Mouse (Mus musculus) limb, embryonic 12.5 days (tissue): ENCODE results near the gene Mmp9. TPM values are rescaled to one million over a fixed set of nuclear protein-coding genes. Genes with fewer than 3 reads are reported as not detected.

ENCODE experiments used
- ATAC-seq: fragments of 200-750 bp; cut with Nextera tagmentation; 2 replicates; pipeline ENCODE4 v1.8.0; 2017; ENCODE audit warnings: low read depth, moderate TSS enrichment; ENCODE audit not compliant: insufficient number of reproducible peaks, insufficient read depth, low FRiP score, low TSS enrichment
- H3K27ac ChIP-seq: fragments of 300-500 bp; sonication (generic); 2 replicates; pipeline ENCODE4 v1.5.1; 2016; ENCODE audit warnings: mild to moderate bottlenecking, moderate library complexity
- H3K27me3 ChIP-seq: fragments of 300-500 bp; sonication (generic); 2 replicates; pipeline ENCODE4 v1.6.1; 2016; ENCODE audit warnings: mild to moderate bottlenecking, moderate library complexity
- H3K36me3 ChIP-seq: fragments of 300-500 bp; sonication (generic); 2 replicates; pipeline ENCODE4 v1.6.1; 2016; ENCODE audit warnings: mild to moderate bottlenecking, moderate library complexity
- H3K4me1 ChIP-seq: fragments of 300-500 bp; sonication (generic); replicated peaks from 2 replicates; pipeline ENCODE4 v1.6.1; 2016
- H3K4me2 ChIP-seq: fragments of 300-500 bp; sonication (generic); 2 replicates; pipeline ENCODE4 v1.6.1; 2016; ENCODE audit warnings: mild to moderate bottlenecking, moderate library complexity
- H3K4me3 ChIP-seq: fragments of 300-500 bp; sonication (generic); replicated peaks from 2 replicates; pipeline ENCODE4 v1.5.1; 2016; ENCODE audit warnings: mild to moderate bottlenecking
- H3K9ac ChIP-seq: fragments of 300-500 bp; sonication (generic); replicated peaks from 2 replicates; pipeline ENCODE4 v1.6.1; 2016; ENCODE audit warnings: mild to moderate bottlenecking, moderate library complexity
- H3K9me3 ChIP-seq: fragments of 300-500 bp; sonication (generic); 2 replicates; pipeline ENCODE4 v1.6.1; 2016; ENCODE audit warnings: mild to moderate bottlenecking, moderate library complexity
- WGBS: fragments of 180-500 bp; shearing (Covaris S2); methylation state at CpG from one replicate; pipeline ENCODE4 v1.1.7; 2016; 5-methylcytosine and 5-hydroxymethylcytosine counted together
- polyA plus RNA-seq: library from polyadenylated mRNA; unstranded; fragments of >200 nt; fragmentation: Nextera tagmentation; extraction: Ambion mirVana; gene quantifications from 2 replicates; pipeline ENCODE4 v1.2.1, GENCODE M21; 2016

Mmp9 gene
- polyA plus RNA-seq, 1 experiment from 2014 or later: 1.9 TPM

- peaks cover 58% of the 10 kb centered on the region for H3K27me3 ChIP-seq
- H3K9me3 ChIP-seq: peaks cover 4% of the 10 kb centered on the region; the same call in 1 of the 2 replicates
- no peak overlapping the region for H3K4me3 ChIP-seq
- no peak overlapping the region for H3K27ac ChIP-seq
- H3K4me2 ChIP-seq: no peak overlapping the region
- no peak overlapping the region for H3K9ac ChIP-seq
- ATAC-seq: no peak
- no peaks in the 10 kb centered on the region for H3K36me3 ChIP-seq
- WGBS: 60% methylated on average over 5 of the region's 5 CpGs
- no peaks in the 10 kb centered on the region; the same call in 1 of the 2 replicates for H3K4me1 ChIP-seq
Measured at GRCm38 (mm10) chr2:164956195-164956594, 15.6 kb downstream of the Mmp9 start.

DNA sequence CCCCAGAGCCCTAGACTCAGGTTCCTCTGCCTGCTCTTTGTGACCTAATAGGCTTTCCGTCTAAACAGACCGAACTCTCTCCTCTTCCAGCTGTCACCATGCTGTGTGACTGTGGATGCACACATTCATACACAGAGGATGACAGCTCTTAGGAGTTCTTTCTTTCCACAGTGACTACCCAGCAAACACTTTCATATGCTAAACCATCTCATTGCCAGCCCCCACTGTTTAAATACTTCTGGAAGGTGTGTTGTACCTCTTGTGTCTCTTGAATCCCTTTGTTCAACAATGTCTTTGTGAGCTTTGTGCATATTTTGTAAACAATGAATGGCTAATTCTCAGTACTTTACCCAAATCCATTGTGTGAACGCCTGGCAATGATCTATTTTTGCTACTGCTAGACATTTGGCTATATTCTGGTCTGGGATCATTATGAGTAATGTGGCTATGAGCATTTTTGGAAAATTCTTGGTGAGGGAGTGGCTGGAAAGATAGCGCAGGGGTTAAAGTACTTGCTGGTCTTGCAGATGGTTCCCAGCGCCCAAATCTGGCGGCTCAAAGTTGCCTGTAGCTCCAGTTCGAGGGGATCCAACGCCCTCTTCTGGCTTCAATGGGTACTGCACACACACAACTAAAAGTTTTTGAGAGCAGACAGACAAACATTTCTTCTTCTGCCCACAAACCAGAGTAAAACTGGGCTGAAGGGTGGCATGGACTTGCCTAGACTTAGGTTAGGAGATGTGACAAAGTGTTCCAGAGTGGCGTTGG is 17.2 kb downstream of the Mmp9 start:
- ATAC-seq: no peak
- Histone ChIP-seq H3K27me3 (peaks cover 56% of the 10 kb centered on the region), H3K4me2 (no peak overlapping the region), H3K4me1 (no peaks in the 10 kb centered on the region; the same call in 1 of the 2 replicates), H3K9me3 (no peaks in the 10 kb centered on the region), H3K9ac (no peak overlapping the region), H3K27ac (no peak overlapping the region), H3K4me3 (no peak overlapping the region), H3K36me3 (no peaks in the 10 kb centered on the region)
- WGBS: 69% methylated on average over 9 of the region's 9 CpGs

GRCm38 (mm10) chr2:164960716-164961441 is 20.3 kb downstream of the Mmp9 start, which contains the start of gene Slc12a5:
Slc12a5 (plus strand) TSS chr2:164960802.
- H3K36me3 ChIP-seq: no peaks in the 10 kb centered on the region
- peak within 1 kb of the TSS; percentile 63 for H3K9ac ChIP-seq
- peak; percentile 80; the same call in 1 of the 2 replicates for ATAC-seq
- H3K4me2 ChIP-seq: peak within 1 kb of the TSS; percentile 71
- peak within 1 kb of the TSS; percentile 64 for H3K4me3 ChIP-seq
- H3K27me3 ChIP-seq: peaks cover 57% of the 10 kb centered on the region
- WGBS: 1% methylated on average over 38 of the region's 54 CpGs
- no peak within 1 kb of the TSS for H3K27ac ChIP-seq
- no peaks in the 10 kb centered on the region for H3K9me3 ChIP-seq
- no peaks in the 10 kb centered on the region; the same call in 1 of the 2 replicates for H3K4me1 ChIP-seq

- Histone ChIP-seq H3K4me3 (peak overlapping the region; percentile 64), H3K36me3 (no peaks in the 10 kb centered on the region), H3K27me3 (peaks cover 58% of the 10 kb centered on the region), H3K4me1 (no peaks in the 10 kb centered on the region; the same call in 1 of the 2 replicates), H3K27ac (no peak overlapping the region), H3K9me3 (no peaks in the 10 kb centered on the region), H3K4me2 (peak overlapping the region; percentile 71), H3K9ac (no peak overlapping the region)
- WGBS: 9% methylated on average over 16 of the region's 17 CpGs
- no peak for ATAC-seq
Measured at GRCm38 (mm10) chr2:164961506-164962182, 21.1 kb downstream of the Mmp9 start.

DNA sequence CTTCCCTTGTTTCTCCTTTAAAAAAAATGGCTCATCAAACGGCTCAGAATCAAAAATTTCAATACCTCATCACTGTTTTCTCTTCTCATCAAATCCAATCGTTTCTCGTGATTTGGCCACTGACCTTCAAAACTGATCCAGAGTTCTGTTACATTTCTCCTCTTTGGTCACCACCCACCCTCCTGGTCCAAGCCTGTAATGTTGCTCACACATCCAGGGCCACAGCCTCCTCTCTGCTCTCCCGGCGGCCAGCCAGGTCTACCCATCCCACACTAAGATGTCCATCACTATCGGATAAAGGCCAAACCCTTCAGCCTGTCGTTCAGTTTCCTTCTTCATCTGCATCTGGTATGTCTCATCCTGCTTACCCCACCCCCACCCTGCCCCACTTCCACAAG is 21.6 kb downstream of the Mmp9 start:
- Histone ChIP-seq H3K4me2 (no peak overlapping the region), H3K9ac (no peak overlapping the region), H3K36me3 (no peaks in the 10 kb centered on the region), H3K27ac (no peak overlapping the region), H3K9me3 (no peaks in the 10 kb centered on the region), H3K4me3 (no peak overlapping the region), H3K27me3 (peaks cover 59% of the 10 kb centered on the region), H3K4me1 (no peaks in the 10 kb centered on the region; the same call in 1 of the 2 replicates)
- no peak for ATAC-seq
- 53% methylated on average over 7 of the region's 7 CpGs for WGBS

GRCm38 (mm10) chr2:164964242-164964894 is 23.8 kb downstream of the Mmp9 start:
- Histone ChIP-seq H3K9me3 (no peaks in the 10 kb centered on the region), H3K27me3 (peaks cover 80% of the 10 kb centered on the region), H3K4me2 (no peak overlapping the region), H3K4me3 (no peak overlapping the region), H3K4me1 (peaks cover 9% of the 10 kb centered on the region), H3K9ac (no peak overlapping the region), H3K36me3 (no peaks in the 10 kb centered on the region), H3K27ac (no peak overlapping the region)
- ATAC-seq: no peak
- WGBS: 44% methylated on average over 8 of the region's 9 CpGs

- Histone ChIP-seq H3K9ac (no peak overlapping the region), H3K4me1 (peaks cover 9% of the 10 kb centered on the region), H3K27ac (no peak overlapping the region), H3K4me2 (no peak overlapping the region), H3K27me3 (peaks cover 86% of the 10 kb centered on the region), H3K36me3 (no peaks in the 10 kb centered on the region), H3K4me3 (no peak overlapping the region), H3K9me3 (no peaks in the 10 kb centered on the region)
- ATAC-seq: no peak
- WGBS: 82% methylated on average over 1 of the region's 1 CpGs
Measured at GRCm38 (mm10) chr2:164964981-164965380, 24.4 kb downstream of the Mmp9 start.

DNA sequence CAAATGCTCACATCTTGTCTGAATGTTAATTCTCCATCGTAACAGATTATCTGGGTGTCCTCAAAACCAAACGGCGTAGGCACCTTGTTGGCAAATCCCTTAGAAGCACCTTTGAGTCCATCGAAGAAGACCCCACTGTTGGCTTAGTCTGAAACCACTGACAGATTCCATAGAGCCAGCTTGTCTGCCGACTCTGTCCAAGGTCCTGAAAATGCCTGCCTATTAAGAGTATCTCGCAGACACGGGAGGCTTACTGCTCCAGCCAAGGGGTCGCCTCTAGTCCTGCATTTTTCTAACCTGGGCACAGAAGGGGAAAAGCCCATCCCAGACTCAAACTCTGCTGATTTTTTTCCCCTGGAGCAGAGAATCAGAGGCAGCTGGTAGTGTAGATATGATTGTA is 25.8 kb downstream of the Mmp9 start:
- WGBS: 21% methylated on average over 8 of the region's 8 CpGs
- no peaks in the 10 kb centered on the region for H3K36me3 ChIP-seq

DNA sequence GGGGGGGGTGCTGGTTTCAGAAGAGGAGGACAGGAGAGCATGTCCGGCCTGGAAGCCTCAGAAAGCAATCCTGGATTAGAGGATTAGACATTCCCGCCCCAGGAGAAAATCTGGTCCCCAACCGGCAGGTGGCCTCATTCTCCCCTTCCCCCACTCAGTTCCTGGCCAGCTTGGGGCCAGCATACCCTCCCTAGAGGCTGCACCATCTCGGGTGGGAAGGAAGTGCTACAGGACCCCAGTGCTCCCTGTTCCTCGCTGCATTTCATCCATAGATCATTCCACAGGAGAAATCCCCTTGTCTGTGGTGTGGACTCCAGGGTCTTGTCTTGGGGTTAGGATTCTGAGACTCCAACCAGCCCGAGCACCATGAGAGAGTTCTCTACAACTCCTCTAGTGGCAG is 26.6 kb downstream of the Mmp9 start:
- ATAC-seq: no peak
- Histone ChIP-seq H3K27me3 (peaks cover 95% of the 10 kb centered on the region), H3K27ac (no peak overlapping the region), H3K36me3 (no peaks in the 10 kb centered on the region), H3K4me3 (0 out of 2 replicates have a peak overlapping the region, but pooled peaks have one; percentile 39), H3K4me2 (no peak overlapping the region), H3K9ac (no peak overlapping the region), H3K4me1 (peaks cover 24% of the 10 kb centered on the region), H3K9me3 (no peaks in the 10 kb centered on the region)
- WGBS: 9% methylated on average over 6 of the region's 6 CpGs

More for the DNA sequence above, 25.8 kb downstream of the Mmp9 start:
- Histone ChIP-seq H3K9me3 (no peaks in the 10 kb centered on the region), H3K27ac (no peak overlapping the region), H3K4me1 (peaks cover 23% of the 10 kb centered on the region), H3K27me3 (peaks cover 94% of the 10 kb centered on the region), H3K4me2 (no peak overlapping the region), H3K9ac (no peak overlapping the region), H3K4me3 (no peak overlapping the region)
- no peak for ATAC-seq

GRCm38 (mm10) chr2:164967761-164968440 is 27.3 kb downstream of the Mmp9 start:
- H3K9me3 ChIP-seq: no peaks in the 10 kb centered on the region
- ATAC-seq: no peak
- H3K9ac ChIP-seq: no peak overlapping the region
- WGBS: under 1% methylated on average over 61 of the region's 65 CpGs
- no peaks in the 10 kb centered on the region for H3K36me3 ChIP-seq
- H3K27ac ChIP-seq: no peak overlapping the region
- H3K4me3 ChIP-seq: peak overlapping the region; percentile 39
- peaks cover 95% of the 10 kb centered on the region for H3K27me3 ChIP-seq
- H3K4me2 ChIP-seq: peak overlapping the region; percentile 70
- H3K4me1 ChIP-seq: peaks cover 24% of the 10 kb centered on the region
